Mouse (Mus musculus) adrenal gland, postnatal 36 days (tissue): ENCODE results near the gene Egfem1. TPM values are rescaled to one million over a fixed set of nuclear protein-coding genes. Genes with fewer than 3 reads are reported as not detected.
A peak's percentile ranks its signal among the peaks of the same experiment; 100 is the strongest.

ENCODE experiments used
- DNase-seq, 2 experiments: peaks; one replicate each; pipeline ENCODE4 v3.0.0; 2021; ENCODE audit warnings: mixed read lengths in 1 of 2
- total RNA-seq, 2 experiments: library from RNA; stranded (reverse); gene quantifications; 2 replicates each; pipeline ENCODE4 v1.2.3; 2021

Egfem1 gene
- total RNA-seq, 2 experiments from 2014 or later: 0.36 TPM; not detected in 1

- DNase-seq: no peak
Measured at GRCm38 (mm10) chr3:29342223-29342791, 260.5 kb downstream of the Egfem1 start.

DNA sequence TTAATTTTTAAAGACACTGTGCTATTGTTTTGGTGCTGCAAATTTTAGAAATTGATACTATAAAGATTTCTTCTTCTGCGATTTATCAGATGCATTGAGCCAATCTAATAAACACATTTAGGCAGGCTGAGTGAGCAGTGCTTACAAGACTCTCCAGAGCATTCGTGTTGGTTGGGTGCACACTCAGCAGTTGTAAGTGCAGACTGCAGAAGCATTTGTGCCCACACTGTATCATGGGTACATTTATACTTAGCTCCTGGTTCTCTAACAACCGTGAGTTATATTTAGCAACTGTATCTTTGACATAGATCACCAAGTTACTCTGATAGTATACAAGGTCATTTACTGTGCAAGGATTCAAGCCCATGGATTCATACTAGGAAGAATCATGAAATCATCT, 264.0 kb downstream of the Egfem1 start:
- no peak for DNase-seq

DNA sequence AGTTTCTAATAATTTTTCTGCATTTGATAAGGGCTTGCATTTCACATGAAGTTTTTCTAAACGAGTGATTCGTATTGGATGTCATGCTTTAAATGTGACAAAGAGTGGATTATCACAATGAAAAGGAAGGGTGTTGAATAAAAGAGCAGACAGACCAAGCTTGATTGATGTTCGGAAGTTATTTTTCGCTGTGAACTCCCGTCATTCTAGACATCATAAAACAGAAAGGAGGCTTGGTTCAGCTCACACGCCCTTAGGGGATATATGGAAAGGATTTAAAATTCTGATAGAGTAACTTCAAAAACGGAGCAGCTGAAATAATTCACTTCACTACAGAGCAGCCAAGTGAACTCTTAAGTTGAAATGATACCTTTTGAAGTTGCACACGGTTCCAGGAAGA, 285.1 kb downstream of the Egfem1 start:
- no peak for DNase-seq

DNA sequence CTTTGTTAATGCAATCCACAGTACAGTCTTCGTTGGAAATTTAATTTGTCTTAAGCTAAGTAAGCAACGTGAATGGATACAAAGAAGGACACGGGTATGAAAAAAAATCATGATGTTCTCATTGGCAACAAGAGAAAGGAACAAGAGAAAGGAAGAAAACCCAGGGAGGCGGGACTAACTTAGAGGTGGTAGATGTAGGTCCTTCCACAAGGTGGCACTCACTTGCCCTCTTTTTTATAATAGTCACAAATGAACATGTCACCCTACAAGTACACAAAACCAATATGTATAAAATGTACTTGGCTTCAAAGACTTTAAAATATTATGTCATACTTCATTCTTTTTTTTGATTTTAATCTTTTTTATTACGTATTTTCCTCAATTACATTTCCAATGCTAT, 288.7 kb downstream of the Egfem1 start:
- DNase-seq: peak in 1 of 2 experiments; percentile 43

- DNase-seq: no peak
Measured at GRCm38 (mm10) chr3:29381255-29381654, 299.4 kb downstream of the Egfem1 start.

DNA sequence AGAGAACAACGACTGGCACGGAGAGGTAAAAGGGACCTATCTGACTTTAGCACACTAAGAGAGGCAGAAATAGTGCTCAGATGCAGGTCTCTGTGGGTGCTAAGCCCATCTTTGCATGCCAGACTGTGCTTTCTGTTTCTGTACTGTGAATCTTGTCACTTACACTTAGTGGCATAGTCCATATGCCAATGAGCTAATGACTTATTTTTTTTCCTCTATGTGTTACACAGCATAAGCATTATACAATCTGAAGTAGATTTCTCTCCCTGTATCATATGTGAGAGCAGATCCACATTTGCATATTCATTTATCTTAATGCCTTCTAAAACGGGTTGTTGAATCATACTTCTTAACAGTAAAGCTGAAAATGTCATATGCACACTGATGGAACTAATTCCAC, 317.2 kb downstream of the Egfem1 start:
- no peak for DNase-seq

DNA sequence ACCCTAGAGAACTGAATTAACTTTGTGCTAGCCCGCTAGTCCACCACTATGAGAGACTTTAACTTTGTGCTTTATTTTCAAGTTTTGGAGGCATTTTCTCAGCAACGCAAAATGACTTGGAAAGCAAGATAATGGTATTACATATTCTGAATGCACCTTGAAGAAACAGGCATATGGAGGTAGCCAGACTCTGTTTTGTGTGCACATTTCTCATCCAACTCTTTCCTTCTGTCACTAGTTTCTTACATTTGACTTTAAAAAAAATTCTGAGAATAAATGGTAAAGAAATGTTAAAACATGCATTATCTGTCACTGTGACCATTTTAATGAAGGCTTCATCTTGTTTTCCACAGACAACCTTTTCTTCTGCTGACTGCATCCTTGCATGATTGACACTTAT, 339.8 kb downstream of the Egfem1 start:
- no peak for DNase-seq

- no peak for DNase-seq
Measured at GRCm38 (mm10) chr3:29432109-29433091, 350.6 kb downstream of the Egfem1 start.

DNA sequence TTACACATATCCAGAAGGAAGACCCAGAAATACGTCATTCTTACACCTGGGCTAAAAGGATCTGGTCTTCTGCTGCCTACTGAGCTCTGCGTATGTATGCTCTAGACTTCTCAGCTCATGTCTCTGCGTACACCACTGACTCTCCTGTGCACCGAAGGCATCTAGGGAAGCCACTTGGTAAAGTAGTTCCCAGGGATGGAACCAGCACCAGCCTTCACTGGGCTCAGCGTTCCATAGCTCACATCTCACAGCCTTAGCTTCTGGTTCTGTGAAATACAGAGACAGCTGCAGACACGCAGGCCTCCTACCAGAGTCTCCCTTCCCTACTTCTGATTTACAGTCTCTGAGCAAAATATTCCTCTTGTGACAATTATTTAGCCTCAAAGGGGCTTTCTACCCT, 361.2 kb downstream of the Egfem1 start:
- DNase-seq: no peak

- peak; percentile 65 to 71 for DNase-seq
Measured at GRCm38 (mm10) chr3:29444661-29445060, 362.8 kb downstream of the Egfem1 start.

- no peak for DNase-seq
Measured at GRCm38 (mm10) chr3:29446081-29446480, 364.3 kb downstream of the Egfem1 start.

GRCm38 (mm10) chr3:29448829-29449406, 367.1 kb downstream of the Egfem1 start:
- peak; percentile 44 to 54 for DNase-seq

DNA sequence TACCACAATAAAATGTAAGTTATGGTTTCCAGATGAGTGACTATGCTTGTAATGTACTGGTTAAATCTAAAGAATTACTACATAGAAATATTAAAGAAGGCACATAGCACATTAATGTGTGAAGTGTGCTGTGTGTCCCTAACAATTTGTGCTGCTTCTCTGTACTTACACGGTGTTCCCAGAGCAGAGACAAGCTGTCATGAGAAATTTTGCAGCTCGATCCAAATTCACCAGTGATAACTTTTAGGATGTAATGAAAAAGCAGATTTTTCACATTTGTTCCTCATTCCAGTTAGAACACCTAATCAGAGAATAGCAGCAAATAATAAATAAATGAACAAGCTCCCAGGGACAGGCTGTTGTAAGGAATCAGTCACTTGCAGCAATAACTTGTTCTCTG, 416.4 kb downstream of the Egfem1 start:
- DNase-seq: no peak

- DNase-seq: no peak
Measured at GRCm38 (mm10) chr3:29499188-29499587, 417.4 kb downstream of the Egfem1 start.

GRCm38 (mm10) chr3:29525298-29525962, 443.6 kb downstream of the Egfem1 start:
- no peak for DNase-seq

GRCm38 (mm10) chr3:29525963-29526301, 444.1 kb downstream of the Egfem1 start:
- DNase-seq: no peak

- DNase-seq: peak; percentile 17 to 33
Measured at GRCm38 (mm10) chr3:29539211-29539610, 457.4 kb downstream of the Egfem1 start.

DNA sequence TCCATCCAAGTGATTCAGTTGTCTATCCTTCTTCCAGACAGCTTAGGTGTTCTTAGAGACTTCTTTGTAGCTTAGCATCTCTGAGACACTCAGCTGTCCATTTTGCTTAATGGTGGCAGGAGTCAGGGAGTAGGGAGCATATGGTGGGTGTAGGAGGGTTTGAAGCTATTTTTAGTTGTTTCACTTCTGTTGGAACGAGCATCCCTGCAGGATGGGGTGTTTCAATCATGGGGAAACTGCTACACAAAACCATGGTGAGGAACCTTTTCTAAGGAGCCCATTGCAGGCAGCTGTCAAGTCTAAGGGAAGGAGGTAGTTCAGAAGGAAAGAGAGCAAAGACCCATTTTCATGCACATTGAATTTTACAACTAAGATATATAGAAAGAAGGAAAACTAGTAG, 458.1 kb downstream of the Egfem1 start:
- DNase-seq: no peak

DNA sequence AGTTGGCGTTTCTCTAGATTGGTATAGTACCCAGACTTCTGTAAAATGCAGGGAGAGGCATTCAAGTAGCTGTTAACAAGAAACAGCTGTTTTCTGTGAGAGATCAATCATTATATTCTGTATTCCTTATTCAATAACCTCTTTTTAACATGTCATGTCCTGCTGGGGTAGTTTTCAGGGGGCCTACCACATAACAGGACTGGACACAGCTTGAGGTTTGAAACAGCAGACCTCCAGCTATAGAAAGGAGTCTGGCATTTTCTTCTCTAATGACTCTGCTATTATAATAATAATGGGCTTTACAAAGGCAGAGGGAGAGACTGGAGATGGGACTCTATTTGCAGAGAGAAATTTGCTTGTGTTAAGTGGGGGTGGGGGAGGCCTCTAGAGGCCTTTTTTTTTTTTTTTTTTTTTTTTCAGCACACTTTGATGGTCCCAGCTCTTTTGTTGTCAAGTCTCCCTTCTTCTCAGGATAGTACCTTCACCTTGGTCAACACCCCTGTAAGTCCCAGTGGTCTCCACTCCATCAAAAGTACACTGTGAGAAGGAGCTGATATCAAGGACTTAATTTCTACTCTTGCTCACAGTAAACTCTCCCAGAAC, 459.8 kb downstream of the Egfem1 start:
- DNase-seq: no peak

DNA sequence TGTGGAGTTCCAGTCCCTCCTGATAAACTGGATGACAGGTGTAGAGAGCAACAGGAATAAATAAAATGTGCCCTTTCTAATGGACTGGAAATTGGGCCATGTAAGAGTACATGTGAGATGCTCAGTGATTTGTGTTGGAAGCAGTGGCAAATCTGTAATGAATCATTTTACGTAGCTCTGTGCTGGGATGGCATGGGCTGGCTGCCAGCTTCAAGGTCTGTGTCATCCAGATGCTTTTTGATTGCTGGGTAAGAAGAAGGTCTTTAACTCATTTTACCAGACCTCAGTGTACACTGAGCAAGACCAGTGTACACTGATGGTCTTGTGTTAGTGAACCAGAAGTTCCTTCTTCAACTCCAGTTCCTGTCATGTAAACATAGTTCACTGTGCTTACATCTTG, 462.2 kb downstream of the Egfem1 start:
- peak; percentile 65 for DNase-seq

GRCm38 (mm10) chr3:29563171-29563570, 481.3 kb downstream of the Egfem1 start:
- no peak for DNase-seq
